Mouse (Mus musculus): ENCODE data around the gene Ltbp1.

DNA sequence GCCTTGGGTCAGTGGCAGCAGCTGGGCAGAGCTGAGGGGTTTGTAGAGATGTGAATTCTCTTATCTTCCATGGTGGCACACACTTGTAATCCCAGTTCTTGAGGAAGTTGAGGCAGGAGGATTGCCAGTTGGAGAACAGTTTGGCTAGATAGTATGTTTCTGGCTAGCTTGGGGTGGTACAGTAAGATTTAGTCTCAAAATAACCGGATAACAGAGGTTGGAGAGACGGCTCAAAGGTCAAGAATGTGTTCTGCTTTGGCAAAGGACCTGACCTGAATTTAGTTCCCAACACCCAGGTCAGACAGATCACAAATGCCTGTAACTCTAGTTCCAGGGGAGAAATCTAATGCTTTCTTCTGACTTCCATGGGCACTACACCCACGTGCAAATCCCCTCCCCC, 15.3 kb downstream of the Ltbp1 start:
- TF ChIP-seq CTCF (conservative IDR thresholded peaks at IDR 0.05; ENCODE audit: low read length) (no peak), POU5F1 (IDR thresholded peaks at IDR 0.05; ENCODE audit: borderline replicate concordance, low read length) (no peak)

All from E14TG2a.4 (cell line).